Mouse (Mus musculus): ENCODE data around the gene Rplp0.

- no peak for TF ChIP-seq ZNF384 (IDR thresholded peaks at IDR 0.05; ENCODE audit: low read depth, low read length)
- no peak for TF ChIP-seq CHD2 (IDR thresholded peaks at IDR 0.05; ENCODE audit: low read depth, low read length)
- TF ChIP-seq MAFK (IDR thresholded peaks at IDR 0.05; ENCODE audit: insufficient read depth, low read depth, low read length) = no peak
- TF ChIP-seq HCFC1 (IDR thresholded peaks at IDR 0.05; ENCODE audit: borderline replicate concordance, insufficient read depth, low read length) = no peak
- TF ChIP-seq ZC3H11A (IDR thresholded peaks at IDR 0.05; ENCODE audit: borderline replicate concordance, low read depth, low read length) = no peak
These were observed 27.5 kb upstream of the Rplp0 start for GRCm38 (mm10) chr5:115531671-115532270.
